Mouse (Mus musculus) lung, embryonic 14.5 days (tissue): ENCODE data around the gene Slc25a39. TPM values are rescaled to one million over a fixed set of nuclear protein-coding genes. Genes with fewer than 3 reads are reported as not detected.

Experiments used
- ATAC-seq: fragments of 200-750 bp; cut with Nextera tagmentation; 2 replicates; pipeline ENCODE4 v1.8.0; 2017; ENCODE audit warnings: mild to moderate bottlenecking, moderate TSS enrichment, moderate library complexity; ENCODE audit not compliant: insufficient read depth
- DNase-seq: peaks from one replicate; pipeline ENCODE4 v3.0.0-alpha.2; 2015
- H3K27ac ChIP-seq: fragments of 300-500 bp; sonication (generic); 2 replicates; pipeline ENCODE4 v1.5.1; 2014; ENCODE audit warnings: low read depth, mild to moderate bottlenecking, moderate library complexity
- H3K27me3 ChIP-seq: fragments of 300-500 bp; sonication (generic); 2 replicates; pipeline ENCODE4 v1.6.1; 2014; ENCODE audit warnings: low read length, control low read depth; ENCODE audit not compliant: insufficient read depth
- H3K36me3 ChIP-seq: fragments of 300-500 bp; sonication (generic); 2 replicates; pipeline ENCODE4 v1.6.1; 2014; ENCODE audit warnings: control low read depth; ENCODE audit not compliant: insufficient read depth
- H3K4me1 ChIP-seq: fragments of 300-500 bp; sonication (generic); 2 replicates; pipeline ENCODE4 v1.6.1; 2014; ENCODE audit warnings: antibody characterized with exemption, control low read depth; ENCODE audit not compliant: insufficient read depth
- H3K4me2 ChIP-seq: fragments of 300-500 bp; sonication (generic); 2 replicates; pipeline ENCODE4 v1.6.1; 2014; ENCODE audit warnings: mild to moderate bottlenecking
- H3K4me3 ChIP-seq: fragments of 300-500 bp; sonication (generic); 2 replicates; pipeline ENCODE4 v1.5.1; 2014; ENCODE audit warnings: low read depth, low read length
- H3K9ac ChIP-seq: fragments of 300-500 bp; sonication (generic); 2 replicates; pipeline ENCODE4 v1.6.1; 2014
- H3K9me3 ChIP-seq: fragments of 300-500 bp; sonication (generic); 2 replicates; pipeline ENCODE4 v1.6.1; 2016; ENCODE audit warnings: low read depth, low read length, control low read depth
- CTCF ChIP-seq: IDR thresholded peaks from 2 replicates; pipeline ENCODE4 v1.5.1; 2016; ENCODE audit warnings: antibody characterized with exemption, low read depth
- WGBS: fragments of 180-500 bp; shearing (Covaris S2); extraction: QIAGEN DNeasy Blood & Tissue Kit; methylation state at CpG from one replicate; pipeline ENCODE4 v1.1.7; 2014; 5-methylcytosine and 5-hydroxymethylcytosine counted together
- polyA plus RNA-seq: library from polyadenylated mRNA; unstranded; fragments of >200 nt; fragmentation: Nextera tagmentation; extraction: Ambion mirVana; gene quantifications from 2 replicates; pipeline ENCODE4 v1.2.1, GENCODE M21; 2014

Gene Slc25a39
- polyA plus RNA-seq, 1 experiment from 2014 or later: 244 TPM

DNA sequence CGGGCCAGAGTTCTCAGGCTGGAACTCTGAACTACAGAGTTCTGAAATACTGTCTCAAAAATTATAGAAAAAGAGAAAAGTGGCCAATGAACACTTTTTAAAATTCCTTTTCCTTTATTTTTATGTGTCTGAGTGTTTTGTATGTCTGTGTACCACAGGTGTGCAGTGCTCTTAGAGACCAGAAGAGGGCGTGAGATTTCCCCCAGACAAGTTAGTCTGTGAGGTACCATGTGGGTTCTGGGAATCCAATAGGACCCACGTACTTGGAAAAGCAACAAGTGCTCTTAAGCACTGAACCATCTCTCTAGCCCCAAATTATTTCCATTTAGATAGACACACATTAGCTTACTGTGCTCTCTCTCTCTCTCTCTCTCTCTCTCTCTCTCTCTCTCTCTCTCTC lies 33.7 kb upstream of the Slc25a39 start:
- Histone ChIP-seq H3K9ac (no peak overlapping the region), H3K9me3 (no peaks in the 10 kb centered on the region), H3K4me3 (no peak overlapping the region), H3K27me3 (no peaks in the 10 kb centered on the region), H3K36me3 (peaks cover 68% of the 10 kb centered on the region), H3K27ac (no peak overlapping the region), H3K4me1 (peaks cover 15% of the 10 kb centered on the region), H3K4me2 (no peak overlapping the region)
- ATAC-seq (no peak), DNase-seq (no peak)
- TF ChIP-seq CTCF: peak; percentile 38; the same call in 1 of the 2 replicates
- 83% methylated on average over 3 of the region's 3 CpGs for WGBS

DNA sequence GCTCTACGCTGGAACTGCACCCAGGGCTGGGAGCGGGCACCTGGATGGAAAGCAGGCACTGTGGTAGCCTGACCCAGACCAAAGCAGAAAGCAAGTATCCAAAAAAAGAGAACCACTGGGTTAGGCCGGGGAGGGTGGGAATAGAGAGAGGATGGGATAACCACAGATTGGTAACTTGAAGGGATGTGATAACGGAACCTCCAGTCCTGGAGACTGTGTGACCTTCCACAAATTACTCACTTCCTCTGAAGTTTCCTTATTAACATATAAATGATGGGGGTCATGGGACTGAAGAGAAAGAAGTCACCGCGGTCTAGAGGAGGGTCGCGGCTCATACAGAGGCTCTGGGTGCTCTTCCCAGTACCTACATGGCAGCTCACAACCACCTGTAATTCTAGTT lies 32.5 kb upstream of the Slc25a39 start:
- H3K36me3 ChIP-seq: peaks cover 80% of the 10 kb centered on the region
- 91% methylated on average over 8 of the region's 8 CpGs for WGBS

DNA sequence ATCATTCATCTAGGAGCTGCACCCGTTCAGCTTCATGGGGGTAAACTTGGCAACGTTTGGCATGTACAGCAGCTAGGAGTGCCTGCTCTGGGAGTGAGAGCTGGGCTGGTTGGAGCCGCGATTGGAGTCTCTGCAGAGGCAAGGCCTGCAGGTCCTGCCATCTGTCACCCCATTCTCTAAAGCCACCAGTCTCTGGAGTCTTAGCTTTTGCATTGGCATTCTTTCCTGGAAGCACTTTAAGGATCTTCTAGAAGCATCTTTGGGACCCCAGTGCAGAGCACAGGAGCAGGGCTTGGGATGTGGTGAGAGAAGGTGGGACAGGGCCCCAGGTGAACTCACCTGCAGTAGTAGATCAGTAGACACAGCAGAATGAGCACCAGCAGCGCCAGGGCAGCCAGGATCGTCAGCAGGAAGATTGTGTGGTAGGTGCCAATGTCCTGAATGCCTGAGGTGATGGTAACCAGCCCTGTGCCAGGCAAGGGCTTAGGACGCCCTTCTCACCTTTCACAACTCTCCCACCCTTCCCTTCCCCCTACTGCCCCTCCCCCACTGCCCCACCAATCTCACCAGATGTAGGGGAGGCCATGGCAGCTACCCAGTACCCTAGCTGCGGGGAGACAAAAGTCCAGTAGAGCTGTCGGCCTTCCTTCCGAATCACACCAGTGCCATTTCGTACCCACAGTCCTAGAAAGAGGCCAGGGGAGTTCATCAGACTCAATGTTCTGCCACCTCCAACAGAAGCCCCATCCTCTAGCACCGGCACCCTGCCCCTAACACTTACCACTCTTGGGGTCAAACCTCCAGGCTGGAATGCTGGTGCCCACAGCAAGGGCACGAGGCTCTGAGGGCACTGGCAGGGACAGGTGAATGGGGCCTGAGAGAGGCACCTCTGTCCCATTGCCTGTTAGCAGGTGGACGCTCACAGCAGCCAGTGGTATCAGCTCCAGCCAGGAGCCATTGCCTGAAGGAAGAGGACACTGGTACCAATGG lies 31.6 kb upstream of the Slc25a39 start:
- peaks cover 88% of the 10 kb centered on the region for H3K36me3 ChIP-seq

More for the DNA sequence above, 32.5 kb upstream of the Slc25a39 start:
- H3K4me3 ChIP-seq: no peak overlapping the region
- no peak overlapping the region for H3K4me2 ChIP-seq
- ATAC-seq (no peak), DNase-seq (no peak)
- H3K27ac ChIP-seq: no peak overlapping the region
- H3K27me3 ChIP-seq: no peaks in the 10 kb centered on the region
- no peak overlapping the region for H3K9ac ChIP-seq
- H3K4me1 ChIP-seq: peaks cover 14% of the 10 kb centered on the region
- no peaks in the 10 kb centered on the region for H3K9me3 ChIP-seq
- no peak for TF ChIP-seq CTCF

DNA sequence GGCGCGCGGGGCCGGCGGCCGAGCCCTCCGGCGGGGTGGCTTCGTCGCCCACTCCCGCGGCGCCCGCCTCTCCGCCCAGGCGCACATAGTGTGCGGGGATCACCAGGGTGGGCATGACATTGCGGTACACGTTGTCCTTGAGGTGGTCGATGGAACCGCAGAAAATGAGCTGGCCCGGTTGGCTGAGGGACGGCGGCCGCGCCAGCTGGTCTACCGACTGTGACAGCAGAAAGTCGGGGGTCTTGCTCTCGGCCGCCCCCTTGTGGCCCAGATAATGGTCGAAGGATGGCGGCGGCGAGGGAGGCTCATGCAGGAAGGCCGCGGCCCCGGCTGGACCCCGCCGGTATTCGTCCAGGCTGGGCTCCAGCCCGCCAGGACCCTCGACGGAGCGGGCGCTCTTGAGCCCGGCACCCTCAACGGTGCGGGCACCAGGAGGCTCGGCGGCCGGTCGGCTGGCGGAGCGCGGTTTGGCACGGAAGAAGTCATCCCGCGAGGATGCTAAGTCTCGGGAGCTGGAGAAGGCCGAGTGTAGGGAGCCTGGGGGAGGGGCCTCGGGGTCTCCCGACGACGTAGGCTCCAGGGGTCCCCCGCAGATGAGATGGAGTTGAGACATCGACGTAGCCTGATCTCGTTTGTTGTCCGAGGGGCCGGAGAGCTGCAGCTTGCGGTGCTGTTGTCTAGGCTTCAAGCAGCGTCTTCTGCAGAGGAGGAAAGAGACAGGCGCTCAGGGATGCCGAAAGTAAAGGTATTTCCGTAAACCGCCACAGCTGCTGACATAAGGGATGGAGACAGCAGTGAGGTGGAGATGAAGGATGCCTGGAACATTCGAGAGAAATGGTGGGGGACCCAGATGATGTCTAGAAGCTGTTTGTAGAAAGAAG lies 30.7 kb upstream of the Slc25a39 start:
- Histone ChIP-seq H3K4me1 (peaks cover 3% of the 10 kb centered on the region; the same call in 1 of the 2 replicates), H3K9ac (peak overlapping the region; percentile 46), H3K4me3 (peak overlapping the region; percentile 43), H3K9me3 (no peaks in the 10 kb centered on the region), H3K27ac (no peak overlapping the region), H3K36me3 (peaks cover 84% of the 10 kb centered on the region), H3K27me3 (no peaks in the 10 kb centered on the region), H3K4me2 (peak overlapping the region; percentile 92)
- peak; percentile 94 for DNase-seq
- ATAC-seq: peak; percentile 24
- 9% methylated on average over 77 of the region's 77 CpGs for WGBS
- peak; percentile 93 for TF ChIP-seq CTCF

More for the DNA sequence above, 31.6 kb upstream of the Slc25a39 start:
- H3K9ac ChIP-seq: no peak overlapping the region
- H3K4me1 ChIP-seq: peaks cover 6% of the 10 kb centered on the region
- H3K27me3 ChIP-seq: no peaks in the 10 kb centered on the region
- H3K27ac ChIP-seq: no peak overlapping the region
- no peak overlapping the region; the same call in 1 of the 2 replicates for H3K4me2 ChIP-seq
- H3K9me3 ChIP-seq: no peaks in the 10 kb centered on the region
- no peak for TF ChIP-seq CTCF
- no peak overlapping the region for H3K4me3 ChIP-seq
- ATAC-seq (no peak), DNase-seq (no peak)
- WGBS: 77% methylated on average over 14 of the region's 14 CpGs

DNA sequence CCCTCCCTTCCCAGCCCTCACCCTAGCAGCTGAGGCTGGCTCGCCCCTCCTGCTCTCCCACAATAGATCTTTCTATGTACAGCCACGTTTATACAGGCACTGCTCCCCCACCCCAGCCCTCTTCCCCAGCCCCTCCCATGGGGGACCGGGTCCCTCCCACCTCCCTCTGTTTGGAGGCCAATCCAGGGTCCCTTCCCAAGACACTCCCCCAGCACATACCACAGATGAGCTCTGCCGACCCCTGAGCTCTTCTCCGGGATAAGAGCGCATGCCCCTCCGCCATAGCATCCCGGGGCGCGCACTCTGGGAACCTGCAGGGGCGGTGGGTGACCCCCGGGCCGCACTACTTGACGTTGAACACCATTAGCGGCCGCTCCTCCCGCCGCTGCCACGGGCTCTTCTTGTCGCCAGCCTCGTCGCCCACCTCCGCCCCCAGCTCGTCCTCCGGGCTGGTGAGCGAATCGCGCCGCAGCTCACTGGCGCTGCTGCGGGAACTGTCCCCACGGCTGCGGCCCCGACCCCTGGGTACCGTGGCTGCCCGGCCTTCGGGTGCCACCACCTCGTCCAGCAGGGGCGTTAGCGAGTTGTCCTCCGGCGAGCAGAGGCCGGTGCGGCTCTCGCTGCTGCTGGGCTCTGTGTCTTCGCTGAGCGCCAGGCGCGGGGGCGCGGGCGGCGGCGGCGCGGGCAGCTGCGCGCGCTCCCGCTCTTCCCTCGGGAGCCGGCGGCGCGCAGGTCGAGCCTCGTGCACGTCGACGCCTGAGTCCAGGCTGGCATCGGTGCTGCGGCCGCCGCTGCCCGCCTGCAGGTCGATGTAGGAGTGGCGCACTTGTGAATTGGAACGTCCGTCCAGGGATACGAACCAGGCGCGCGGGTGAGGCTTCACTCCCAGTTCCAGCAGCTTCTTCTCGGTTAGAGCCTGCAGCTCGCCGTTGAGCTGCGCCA lies 29.6 kb upstream of the Slc25a39 start:
- H3K4me2 ChIP-seq: peak overlapping the region; percentile 92
- peaks cover 3% of the 10 kb centered on the region; the same call in 1 of the 2 replicates for H3K4me1 ChIP-seq
- H3K27ac ChIP-seq: peak overlapping the region; percentile 15; the same call in 1 of the 2 replicates
- peak overlapping the region; percentile 43 for H3K4me3 ChIP-seq
- 9% methylated on average over 87 of the region's 87 CpGs for WGBS
- ATAC-seq (peak; percentile 26), DNase-seq (peak; percentile 78)
- peaks cover 80% of the 10 kb centered on the region for H3K36me3 ChIP-seq
- peak; percentile 53 for TF ChIP-seq CTCF
- no peaks in the 10 kb centered on the region for H3K9me3 ChIP-seq
- peak overlapping the region; percentile 46 for H3K9ac ChIP-seq
- no peaks in the 10 kb centered on the region for H3K27me3 ChIP-seq

DNA sequence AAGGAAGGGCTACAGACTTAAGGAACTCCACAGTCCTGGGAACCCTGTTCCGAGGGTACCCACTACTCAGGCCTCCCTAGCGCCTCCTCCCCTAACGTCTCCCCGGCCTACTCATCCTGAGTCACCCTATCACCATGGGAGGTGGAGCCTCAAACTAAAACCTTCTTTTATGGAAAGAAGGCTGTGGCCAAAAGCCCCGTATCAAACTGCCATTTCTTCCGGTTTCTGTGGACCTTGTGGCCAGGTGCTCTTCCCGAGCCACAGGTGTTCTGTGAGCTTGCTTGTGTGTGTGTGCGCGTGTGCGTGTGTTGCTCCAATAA lies 28.7 kb upstream of the Slc25a39 start:
- Histone ChIP-seq H3K36me3 (peaks cover 72% of the 10 kb centered on the region), H3K4me2 (no peak overlapping the region), H3K27me3 (no peaks in the 10 kb centered on the region), H3K9me3 (no peaks in the 10 kb centered on the region), H3K4me1 (peaks cover 3% of the 10 kb centered on the region; the same call in 1 of the 2 replicates), H3K4me3 (no peak overlapping the region), H3K27ac (no peak overlapping the region), H3K9ac (no peak overlapping the region)
- TF ChIP-seq CTCF: no peak
- no peak for ATAC-seq
- DNase-seq: no peak
- 71% methylated on average over 10 of the region's 10 CpGs for WGBS
